Mouse (Mus musculus) frontal cortex, adult (tissue): Measurements from ENCODE around the gene Tmem98.

Source experiments
- ATAC-seq: cut with Nextera tagmentation; 2 replicates; pipeline ENCODE4 v1.9.2; 2017; ENCODE audit warnings: mild to moderate bottlenecking, moderate library complexity, mixed read lengths; ENCODE audit not compliant: low TSS enrichment

The Tmem98 gene

GRCm38 (mm10) chr11:80809993-80810821, at the start of gene Tmem98:
TSS of gene Tmem98 (plus strand) at chr11:80810175.
- ATAC-seq = peak; percentile 55; the same call in 1 of the 2 replicates

- no peak for ATAC-seq
Observed at GRCm38 (mm10) chr11:80761285-80761974, 48.5 kb upstream of the Tmem98 start.

- ATAC-seq = no peak
Observed at GRCm38 (mm10) chr11:80762066-80762465, 47.9 kb upstream of the Tmem98 start.

DNA sequence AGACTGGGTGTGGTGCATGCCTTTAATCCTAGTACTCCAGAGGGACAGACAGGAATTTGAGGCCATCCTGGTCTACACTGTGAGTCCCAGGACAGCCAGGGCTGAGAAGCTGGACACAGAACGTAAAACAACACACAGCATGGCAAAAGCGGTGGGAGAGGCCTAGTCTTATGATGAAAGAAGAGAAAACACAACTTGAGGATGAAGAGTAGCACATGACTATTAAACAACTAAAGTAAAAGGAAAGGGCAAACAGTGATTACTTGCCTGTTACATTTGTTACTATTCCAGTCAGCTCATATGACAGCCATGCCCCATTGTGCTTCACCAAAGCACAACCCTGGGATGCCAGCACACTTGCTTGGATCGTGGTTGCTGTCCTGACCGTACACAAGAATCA, 43.9 kb upstream of the Tmem98 start:
- ATAC-seq = no peak

DNA sequence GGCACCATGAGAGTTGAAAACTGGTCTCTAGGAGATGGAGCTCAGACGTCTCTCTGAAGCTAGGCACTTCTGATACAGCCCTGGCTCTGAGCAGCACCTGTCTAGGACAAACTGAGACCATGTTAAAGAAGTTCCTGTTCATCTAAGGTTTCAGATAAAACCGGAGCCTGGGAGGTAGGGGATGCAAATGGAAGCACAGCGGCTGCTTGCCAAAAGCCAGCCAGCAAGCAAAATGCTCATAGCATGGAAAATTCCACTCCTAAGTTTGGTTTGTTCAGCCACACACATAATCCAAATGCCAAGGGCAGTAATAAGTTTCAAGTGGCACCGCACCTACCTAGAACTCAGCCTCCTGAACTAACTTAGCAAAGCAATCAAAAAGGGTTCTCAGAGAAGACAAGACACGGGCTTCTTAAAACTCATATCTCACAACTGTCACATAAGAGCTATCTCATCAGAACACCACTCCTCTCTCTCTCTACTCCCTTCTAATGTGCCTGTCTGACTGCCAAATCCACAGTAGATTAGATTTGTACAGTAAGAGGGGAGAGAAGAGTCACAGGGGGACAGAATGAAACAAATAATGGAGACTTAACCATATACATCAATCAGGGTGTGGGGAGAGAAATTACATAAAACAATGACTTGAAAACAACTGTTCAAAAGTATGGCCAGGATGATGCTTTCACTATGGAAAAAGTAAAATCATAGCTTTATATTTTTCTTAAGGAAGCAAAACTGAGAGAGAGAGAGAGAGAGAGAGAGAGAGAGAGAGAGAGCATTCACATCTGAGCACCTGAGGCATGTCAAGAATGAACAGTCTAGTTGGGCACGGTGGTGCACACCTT, 43.3 kb upstream of the Tmem98 start:
- ATAC-seq = no peak

DNA sequence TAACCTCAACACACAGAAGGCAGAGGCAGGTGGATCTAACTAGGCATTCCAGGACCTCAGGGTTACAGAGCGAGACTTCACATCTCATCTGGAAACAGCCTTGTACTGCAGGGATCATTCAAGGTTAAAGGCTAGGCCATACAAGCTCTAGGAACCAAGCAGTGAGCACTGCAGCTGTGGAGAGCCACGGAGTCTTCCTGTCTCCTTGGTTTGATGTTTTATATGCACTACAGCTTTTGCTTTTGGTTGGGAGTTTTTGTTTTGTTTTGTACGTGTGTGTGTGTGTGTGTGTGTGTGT, 42.7 kb upstream of the Tmem98 start:
- no peak for ATAC-seq

- ATAC-seq = no peak
Observed at GRCm38 (mm10) chr11:80771186-80771585, 38.8 kb upstream of the Tmem98 start.

- ATAC-seq = no peak
Observed at GRCm38 (mm10) chr11:80771596-80772250, 38.3 kb upstream of the Tmem98 start.

DNA sequence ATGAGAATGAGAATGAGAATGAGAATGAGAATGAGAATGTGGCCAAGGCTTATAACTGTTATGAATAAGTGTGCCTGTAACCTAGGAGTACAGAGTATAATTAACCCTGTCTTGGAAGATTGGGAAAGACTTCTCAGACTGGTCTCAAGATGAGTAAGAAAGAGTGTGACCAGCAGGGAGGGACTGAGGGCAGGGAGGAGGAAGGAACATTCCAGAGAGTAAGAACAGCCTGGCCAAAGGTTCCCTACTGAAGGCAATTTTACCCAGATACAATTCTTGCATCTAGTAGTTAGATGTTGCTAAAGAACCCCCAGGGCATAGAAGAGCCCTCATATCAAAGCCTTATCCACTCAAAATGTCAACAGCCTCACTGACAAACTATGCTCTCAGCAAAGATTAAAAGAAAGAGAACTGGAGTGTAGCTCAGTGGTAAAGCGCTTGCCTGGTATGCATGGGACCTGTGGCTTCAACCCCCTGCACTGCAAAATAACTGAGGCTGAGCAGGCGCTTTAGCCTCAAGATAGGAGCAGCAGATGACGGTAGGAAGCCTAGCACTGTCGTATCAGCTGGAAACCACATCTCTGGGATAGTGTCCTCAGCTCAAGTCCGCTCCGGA, 37.3 kb upstream of the Tmem98 start:
- no peak for ATAC-seq

DNA sequence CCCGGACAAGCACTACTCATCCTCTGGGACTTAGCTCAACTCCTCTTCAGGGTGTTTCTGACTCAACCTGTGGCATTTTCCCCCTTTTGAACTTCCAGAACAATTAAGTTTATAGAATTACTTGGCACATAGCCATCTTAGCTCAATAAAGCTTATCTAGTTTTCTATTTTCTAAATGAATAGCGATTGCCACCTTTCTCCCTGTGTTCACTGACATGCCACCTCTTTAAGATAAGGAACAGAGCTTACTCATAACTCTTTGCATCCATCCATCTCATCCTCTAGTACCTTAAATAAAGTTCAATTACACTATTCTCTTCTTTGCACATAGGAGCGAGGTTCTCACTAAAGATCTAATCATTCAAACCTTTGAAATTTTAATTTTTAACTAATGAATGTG, 34.4 kb upstream of the Tmem98 start:
- ATAC-seq = no peak

GRCm38 (mm10) chr11:80777708-80778107, 32.3 kb upstream of the Tmem98 start:
- ATAC-seq = no peak

GRCm38 (mm10) chr11:80778157-80778556, 31.8 kb upstream of the Tmem98 start:
- ATAC-seq = no peak

GRCm38 (mm10) chr11:80778916-80779526, 31.0 kb upstream of the Tmem98 start:
- ATAC-seq = 0 out of 2 replicates have a peak, but pooled peaks have one; percentile 2

GRCm38 (mm10) chr11:80779527-80780344, 30.2 kb upstream of the Tmem98 start, which contains the start of gene Myo1d:
TSS of gene Myo1d (minus strand) at chr11:80780025.
- ATAC-seq = peak; percentile 96

- no peak for ATAC-seq
Observed at GRCm38 (mm10) chr11:80781535-80781934, 28.4 kb upstream of the Tmem98 start.

- ATAC-seq = no peak
Observed at GRCm38 (mm10) chr11:80783460-80783859, 26.5 kb upstream of the Tmem98 start.

DNA sequence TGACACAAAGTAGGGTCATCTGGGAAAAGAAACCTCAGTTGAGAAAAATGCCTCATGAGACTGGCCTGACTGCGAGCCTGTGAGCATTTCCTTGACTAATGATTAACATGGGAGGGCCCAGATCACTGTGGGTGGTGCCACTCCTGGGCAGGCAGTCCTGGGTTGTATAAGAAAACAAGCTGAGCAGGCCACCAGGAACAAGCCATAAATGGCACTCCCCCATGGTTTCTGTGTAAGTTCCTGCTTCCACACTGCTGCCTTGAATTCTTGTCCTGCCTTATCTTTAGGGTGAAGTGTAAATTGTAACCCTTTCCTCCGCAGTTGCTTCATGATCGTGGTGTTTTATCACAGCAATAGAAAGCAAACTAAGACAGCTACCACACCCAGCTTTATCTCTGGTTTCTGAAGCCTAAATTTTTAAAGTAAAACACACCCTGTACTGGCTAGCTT, 25.7 kb upstream of the Tmem98 start:
- no peak for ATAC-seq

DNA sequence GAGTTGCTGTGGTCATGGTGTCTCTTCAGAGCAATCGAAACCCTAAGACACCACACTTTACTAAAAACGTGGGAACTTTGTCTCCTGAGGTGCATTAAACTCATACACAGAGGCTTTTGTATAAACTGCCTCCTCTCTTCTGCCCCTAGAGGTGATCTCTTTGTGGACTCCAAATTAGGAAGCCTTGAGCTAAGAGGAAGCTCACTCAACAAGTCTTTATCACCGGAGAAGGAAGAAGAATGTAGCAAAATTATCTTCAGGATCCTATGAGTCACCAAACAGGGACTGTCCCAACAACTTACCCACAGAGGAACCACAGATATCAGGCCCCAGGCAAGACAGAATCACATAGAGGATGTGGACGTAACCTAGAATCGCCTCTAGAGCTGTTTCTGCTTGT, 24.3 kb upstream of the Tmem98 start:
- ATAC-seq = no peak

DNA sequence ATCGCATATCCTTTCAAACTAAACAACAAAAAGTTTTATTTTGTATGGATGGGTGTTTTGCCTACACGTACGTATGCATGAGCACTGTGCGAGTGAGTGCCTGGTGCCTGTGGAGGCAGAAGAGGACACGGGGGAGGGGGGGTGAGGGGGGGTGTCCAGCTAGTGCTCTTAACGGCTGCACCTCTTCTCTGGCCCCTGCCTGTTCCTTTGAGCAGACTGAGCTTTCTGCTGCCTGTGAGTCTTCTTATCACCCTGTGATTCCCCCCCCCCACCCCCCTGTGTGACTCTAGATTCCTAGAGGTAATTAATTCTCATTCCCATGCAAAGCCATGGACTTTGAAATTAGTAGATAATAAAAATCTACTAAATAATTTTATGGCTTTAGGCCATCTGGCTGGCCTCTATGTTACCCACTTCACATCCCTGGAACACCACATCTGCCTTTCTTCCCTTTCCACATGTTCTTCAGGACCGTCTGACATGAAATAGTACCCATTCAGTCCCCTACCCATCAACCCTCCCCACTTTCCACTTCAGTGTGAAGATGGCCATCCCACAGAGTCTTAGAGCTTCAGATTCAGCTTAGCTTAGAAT, 20.2 kb upstream of the Tmem98 start:
- no peak for ATAC-seq

GRCm38 (mm10) chr11:80790413-80790812, 19.6 kb upstream of the Tmem98 start:
- ATAC-seq = no peak
